Mouse (Mus musculus) cerebellum, adult 9-10 months (tissue): Measurements from ENCODE around the gene Thtpa.

Experiments used
- DNase-seq: peaks from one replicate; pipeline ENCODE4 v3.0.0; 2022

The Thtpa gene

GRCm38 (mm10) chr14:55148363-55148915 is 53.9 kb downstream of the Thtpa start:
- DNase-seq = peak; percentile 83
